Mouse (Mus musculus): ENCODE data around the gene Tnfrsf14. TPM values are rescaled to one million over a fixed set of nuclear protein-coding genes. Genes with fewer than 3 reads are reported as not detected.

Gene Tnfrsf14
- polyA plus RNA-seq (2016; fragmentation: Nextera tagmentation; extraction: Ambion mirVana), result 1.0 and 1.4 TPM in 2 replicates

DNA sequence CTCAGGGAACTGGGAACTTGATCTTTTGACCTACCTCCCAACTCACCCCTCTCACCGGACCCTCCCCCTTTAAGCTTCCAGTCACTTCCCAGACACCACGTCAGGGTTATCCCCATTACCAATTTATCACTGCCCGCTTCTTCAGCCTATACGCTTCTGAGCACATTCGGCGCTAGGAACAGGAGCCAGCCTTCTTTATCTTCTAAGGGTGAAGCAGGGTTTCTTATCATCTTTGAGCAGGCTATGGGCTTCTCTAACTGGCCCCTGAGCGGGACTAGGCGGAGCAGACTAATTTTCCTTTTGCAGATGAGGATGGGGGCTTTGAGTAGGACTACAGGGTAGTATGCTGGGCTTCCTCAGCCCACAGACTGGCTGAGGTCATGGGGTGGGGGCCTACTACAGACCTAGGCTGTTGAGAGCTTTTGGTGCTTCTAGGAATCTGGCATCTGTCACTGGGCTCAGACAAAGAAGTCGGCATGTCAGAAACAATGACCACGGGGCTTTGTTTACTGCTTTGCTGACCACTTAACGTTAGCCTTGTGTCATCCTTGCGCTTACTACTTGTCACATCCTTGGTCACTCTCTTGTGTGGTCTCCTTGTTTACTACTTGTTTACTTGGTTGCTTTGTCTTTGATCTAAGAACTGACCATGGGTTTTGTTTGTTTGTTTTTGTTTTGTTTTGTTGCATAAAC, at the start of gene Tnfrsf14:
Tnfrsf14 (minus strand) TSS at position 169 of the 693 bp plus-strand sequence.
- Histone ChIP-seq H3K36me3 (no peaks in the 10 kb centered on the region), H3K27ac (peak within 1 kb of the TSS; percentile 77), H3K4me3 (replicated peaks) (no peak within 1 kb of the TSS), H3K9me3 (no peaks in the 10 kb centered on the region), H3K4me2 (peak within 1 kb of the TSS; percentile 34), H3K4me1 (replicated peaks) (peaks cover 27% of the 10 kb centered on the region), H3K9ac (replicated peaks) (0 out of 2 replicates have a peak within 1 kb of the TSS, but pooled peaks have one; percentile 8), H3K27me3 (no peaks in the 10 kb centered on the region)
- no peak for ATAC-seq (ENCODE audit: insufficient number of reproducible peaks, insufficient read depth, low FRiP score, low TSS enrichment, low read depth)
- WGBS, result 41% methylated on average over 12 of the region's 12 CpGs

GRCm38 (mm10) chr4:154974163-154974611, 45.8 kb upstream of the Tnfrsf14 start:
- H3K4me1 ChIP-seq (replicated peaks), result no peaks in the 10 kb centered on the region
- no peak overlapping the region for H3K4me3 ChIP-seq (replicated peaks)
- no peak for ATAC-seq (ENCODE audit: insufficient number of reproducible peaks, insufficient read depth, low FRiP score, low TSS enrichment, low read depth)
- WGBS, result 91% methylated on average over 11 of the region's 11 CpGs
- H3K27ac ChIP-seq, result no peak overlapping the region
- no peak overlapping the region for H3K9ac ChIP-seq (replicated peaks)
- H3K36me3 ChIP-seq, result peaks cover 100% of the 10 kb centered on the region
- no peak overlapping the region for H3K4me2 ChIP-seq
- no peaks in the 10 kb centered on the region for H3K9me3 ChIP-seq
- H3K27me3 ChIP-seq, result no peaks in the 10 kb centered on the region

DNA sequence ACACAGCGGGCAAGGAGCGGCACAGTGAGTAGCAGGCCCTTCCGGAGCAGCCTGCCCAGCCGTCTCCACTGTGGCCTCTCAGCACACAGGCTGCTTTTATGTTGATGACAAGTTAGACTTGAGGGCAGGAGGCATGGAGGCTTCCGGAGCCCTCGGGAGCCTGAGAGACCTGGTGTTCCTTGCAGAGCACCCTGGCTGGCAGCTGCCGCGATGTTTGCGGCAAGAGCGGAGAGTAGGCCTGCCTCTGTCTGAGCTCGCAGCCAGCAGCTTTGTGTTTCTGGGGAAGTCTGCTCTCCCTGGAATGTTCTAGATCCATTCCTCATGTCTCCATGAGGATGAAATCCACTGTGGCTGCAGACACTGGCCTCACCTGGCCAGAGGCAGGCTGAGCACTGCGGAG, 44.2 kb upstream of the Tnfrsf14 start:
- Histone ChIP-seq H3K9me3 (no peaks in the 10 kb centered on the region), H3K36me3 (peaks cover 87% of the 10 kb centered on the region), H3K4me2 (no peak overlapping the region), H3K9ac (replicated peaks) (no peak overlapping the region), H3K27me3 (no peaks in the 10 kb centered on the region), H3K4me3 (replicated peaks) (no peak overlapping the region), H3K27ac (no peak overlapping the region), H3K4me1 (replicated peaks) (no peaks in the 10 kb centered on the region)
- 96% methylated on average over 12 of the region's 12 CpGs for WGBS
- ATAC-seq (ENCODE audit: insufficient number of reproducible peaks, insufficient read depth, low FRiP score, low TSS enrichment, low read depth), result no peak

- H3K4me2 ChIP-seq, result no peak overlapping the region
- H3K36me3 ChIP-seq, result peaks cover 42% of the 10 kb centered on the region
- no peak overlapping the region for H3K27ac ChIP-seq
- peaks cover 15% of the 10 kb centered on the region for H3K27me3 ChIP-seq
- H3K9ac ChIP-seq (replicated peaks), result no peak overlapping the region
- H3K4me3 ChIP-seq (replicated peaks), result no peak overlapping the region
- H3K9me3 ChIP-seq, result no peaks in the 10 kb centered on the region
- WGBS, result 61% methylated on average over 5 of the region's 5 CpGs
- no peak for ATAC-seq (ENCODE audit: insufficient number of reproducible peaks, insufficient read depth, low FRiP score, low TSS enrichment, low read depth)
- H3K4me1 ChIP-seq (replicated peaks), result peaks cover 28% of the 10 kb centered on the region
These were observed 38.8 kb upstream of the Tnfrsf14 start for GRCm38 (mm10) chr4:154967173-154967572.

DNA sequence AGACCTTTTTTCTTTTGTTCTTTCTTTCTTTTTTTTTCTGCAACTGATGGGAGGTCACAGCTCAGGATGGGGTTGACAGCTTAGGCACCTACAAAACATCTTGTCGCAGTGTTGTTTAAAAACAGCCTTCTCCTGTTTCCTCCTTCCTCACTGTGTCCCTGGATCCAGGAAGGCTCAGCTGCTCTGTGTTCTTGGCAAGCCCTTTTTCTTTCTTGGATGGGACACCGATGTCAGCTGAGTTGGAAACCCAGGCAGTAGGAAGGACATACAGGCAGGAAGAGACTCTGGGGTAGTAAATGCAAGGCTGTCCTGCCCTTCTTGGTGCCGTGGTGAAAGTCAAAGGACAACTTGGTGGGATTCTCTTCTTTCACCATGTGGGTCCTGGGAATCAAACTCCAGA, 37.5 kb upstream of the Tnfrsf14 start:
- no peak for ATAC-seq (ENCODE audit: insufficient number of reproducible peaks, insufficient read depth, low FRiP score, low TSS enrichment, low read depth)
- H3K9me3 ChIP-seq, result no peaks in the 10 kb centered on the region
- WGBS, result 88% methylated on average over 3 of the region's 3 CpGs
- H3K27ac ChIP-seq, result no peak overlapping the region
- H3K4me2 ChIP-seq, result 0 out of 2 replicates have a peak overlapping the region, but pooled peaks have one; percentile 1
- H3K36me3 ChIP-seq, result peaks cover 28% of the 10 kb centered on the region
- H3K27me3 ChIP-seq, result peaks cover 28% of the 10 kb centered on the region
- H3K4me3 ChIP-seq (replicated peaks), result no peak overlapping the region
- peaks cover 40% of the 10 kb centered on the region for H3K4me1 ChIP-seq (replicated peaks)
- peak overlapping the region; percentile 86; the same call in 1 of the 2 replicates for H3K9ac ChIP-seq (replicated peaks)

DNA sequence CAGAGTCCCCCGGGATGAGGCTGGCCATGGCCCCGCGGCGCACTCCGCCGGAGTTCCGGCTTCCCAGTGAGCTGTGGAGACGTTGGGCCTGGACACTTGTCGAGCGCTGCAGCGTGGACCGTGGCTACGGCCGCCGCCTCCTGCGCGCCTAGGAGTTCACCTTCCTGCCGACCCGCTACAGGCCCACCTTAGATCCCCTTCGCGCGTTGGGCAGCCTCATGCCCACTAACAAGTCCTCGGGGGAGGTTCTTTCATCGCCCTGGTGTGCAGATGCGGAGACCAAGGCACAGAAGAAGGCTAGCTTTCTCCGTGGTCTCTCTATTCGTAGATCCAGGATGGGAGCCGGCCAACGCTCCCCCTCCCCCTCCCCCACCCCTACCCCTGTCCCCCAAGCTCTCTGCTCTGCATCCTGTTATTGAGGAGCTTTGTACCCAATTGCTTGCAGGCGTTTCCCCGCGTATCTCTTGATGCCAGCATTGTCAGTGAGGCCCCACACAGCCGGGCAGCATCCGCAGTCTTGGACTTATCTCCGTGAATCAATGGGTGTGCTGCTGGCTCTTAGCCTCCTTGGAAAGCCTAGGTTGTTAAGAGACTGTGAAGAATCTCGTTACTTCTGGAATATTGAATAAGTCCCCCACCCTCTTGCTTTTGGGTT, 36.3 kb upstream of the Tnfrsf14 start:
- Histone ChIP-seq H3K9me3 (no peaks in the 10 kb centered on the region), H3K9ac (replicated peaks) (peak overlapping the region; percentile 86), H3K4me1 (replicated peaks) (peaks cover 52% of the 10 kb centered on the region), H3K27ac (peak overlapping the region; percentile 89), H3K4me2 (peak overlapping the region; percentile 75), H3K27me3 (peaks cover 40% of the 10 kb centered on the region), H3K36me3 (peaks cover 17% of the 10 kb centered on the region), H3K4me3 (replicated peaks) (peak overlapping the region; percentile 91)
- 2% methylated on average over 36 of the region's 36 CpGs for WGBS
- peak; percentile 40; the same call in 1 of the 2 replicates for ATAC-seq (ENCODE audit: insufficient number of reproducible peaks, insufficient read depth, low FRiP score, low TSS enrichment, low read depth)

DNA sequence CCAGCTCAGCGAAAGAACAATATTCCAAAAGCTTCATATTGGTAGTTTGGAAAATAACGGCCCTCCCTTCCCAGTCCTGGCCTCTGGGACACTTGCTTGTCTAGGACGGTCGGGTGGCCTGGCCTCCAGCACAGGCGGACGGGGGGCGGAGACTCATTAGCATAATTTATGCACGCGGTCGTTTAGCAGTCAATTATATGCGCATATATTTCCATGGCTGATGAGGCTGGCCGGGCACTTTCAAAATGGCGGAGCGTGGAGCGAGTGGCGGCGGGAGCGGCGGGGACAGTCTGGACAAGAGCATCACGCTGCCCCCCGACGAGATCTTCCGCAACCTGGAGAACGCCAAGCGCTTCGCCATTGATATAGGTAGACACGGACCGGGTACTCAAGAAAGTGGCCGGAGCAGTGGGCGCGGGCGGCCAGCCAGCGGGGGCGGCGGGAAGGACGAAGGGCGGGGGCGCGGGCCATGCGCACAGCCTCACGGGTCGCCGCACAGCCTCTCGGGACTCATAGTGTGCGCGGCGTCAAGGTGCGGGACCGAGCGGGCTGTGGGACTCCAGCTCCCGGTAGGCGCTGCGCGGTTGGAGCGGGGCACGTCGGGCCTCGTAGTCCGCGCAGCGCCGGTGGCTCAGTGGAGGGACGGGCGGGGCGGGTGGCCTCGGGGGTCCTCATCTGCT, 35.7 kb upstream of the Tnfrsf14 start, which contains the start of gene Pank4:
Pank4 (plus strand) TSS at position 223 of the 680 bp plus-strand sequence.
- H3K4me1 ChIP-seq (replicated peaks), result peaks cover 56% of the 10 kb centered on the region
- H3K4me2 ChIP-seq, result peak within 1 kb of the TSS; percentile 75
- WGBS, result 1% methylated on average over 66 of the region's 66 CpGs

GRCm38 (mm10) chr4:154963190-154963836, 35.0 kb upstream of the Tnfrsf14 start:
- peak overlapping the region; percentile 91 for H3K4me3 ChIP-seq (replicated peaks)
- H3K9me3 ChIP-seq, result no peaks in the 10 kb centered on the region
- H3K27ac ChIP-seq, result no peak overlapping the region
- H3K9ac ChIP-seq (replicated peaks), result 0 out of 2 replicates have a peak overlapping the region, but pooled peaks have one; percentile 12
- H3K36me3 ChIP-seq, result peaks cover 8% of the 10 kb centered on the region
- peaks cover 54% of the 10 kb centered on the region for H3K27me3 ChIP-seq
- peaks cover 63% of the 10 kb centered on the region for H3K4me1 ChIP-seq (replicated peaks)
- WGBS, result 18% methylated on average over 11 of the region's 11 CpGs
- H3K4me2 ChIP-seq, result peak overlapping the region; percentile 75
- no peak for ATAC-seq (ENCODE audit: insufficient number of reproducible peaks, insufficient read depth, low FRiP score, low TSS enrichment, low read depth)

More for the DNA sequence above, 35.7 kb upstream of the Tnfrsf14 start, which contains the start of gene Pank4:
- H3K9ac ChIP-seq (replicated peaks), result peak within 1 kb of the TSS; percentile 86
- ATAC-seq (ENCODE audit: insufficient number of reproducible peaks, insufficient read depth, low FRiP score, low TSS enrichment, low read depth), result peak; percentile 88
- peak within 1 kb of the TSS; percentile 91 for H3K4me3 ChIP-seq (replicated peaks)
- H3K27me3 ChIP-seq, result peaks cover 46% of the 10 kb centered on the region
- no peaks in the 10 kb centered on the region for H3K9me3 ChIP-seq
- peaks cover 10% of the 10 kb centered on the region for H3K36me3 ChIP-seq
- H3K27ac ChIP-seq, result peak within 1 kb of the TSS; percentile 89

GRCm38 (mm10) chr4:154962683-154963082, 34.3 kb upstream of the Tnfrsf14 start:
- Histone ChIP-seq H3K9me3 (no peaks in the 10 kb centered on the region), H3K27ac (no peak overlapping the region), H3K9ac (replicated peaks) (no peak overlapping the region), H3K36me3 (peaks cover 8% of the 10 kb centered on the region), H3K27me3 (peaks cover 60% of the 10 kb centered on the region), H3K4me2 (no peak overlapping the region), H3K4me3 (replicated peaks) (no peak overlapping the region), H3K4me1 (replicated peaks) (peaks cover 70% of the 10 kb centered on the region)
- ATAC-seq (ENCODE audit: insufficient number of reproducible peaks, insufficient read depth, low FRiP score, low TSS enrichment, low read depth), result no peak
- 83% methylated on average over 7 of the region's 7 CpGs for WGBS

DNA sequence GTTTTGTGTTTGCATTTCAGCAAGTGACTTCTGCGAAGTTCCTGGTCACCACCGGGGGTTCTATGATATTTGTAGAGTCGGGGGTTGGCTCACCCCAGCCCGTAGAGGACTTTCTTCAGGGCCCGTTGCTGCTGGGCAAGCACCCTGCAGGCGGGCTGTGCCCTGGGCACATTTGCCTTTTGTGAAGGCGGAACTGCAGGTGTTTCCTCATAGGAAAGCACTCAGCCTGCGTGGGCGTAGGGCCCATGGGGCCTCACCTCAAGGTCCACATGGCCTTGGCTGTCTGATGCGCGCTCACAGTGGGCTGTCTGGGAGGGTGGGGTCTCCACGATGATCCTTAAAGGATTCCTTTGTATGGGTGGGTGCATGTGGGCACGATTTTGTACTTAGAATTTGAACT, 33.5 kb upstream of the Tnfrsf14 start:
- 20% methylated on average over 13 of the region's 13 CpGs for WGBS
- ATAC-seq (ENCODE audit: insufficient number of reproducible peaks, insufficient read depth, low FRiP score, low TSS enrichment, low read depth), result no peak
- Histone ChIP-seq H3K27me3 (peaks cover 67% of the 10 kb centered on the region), H3K4me3 (replicated peaks) (peak overlapping the region; percentile 46), H3K36me3 (peaks cover 8% of the 10 kb centered on the region), H3K4me2 (peak overlapping the region; percentile 89), H3K9ac (replicated peaks) (no peak overlapping the region), H3K27ac (no peak overlapping the region), H3K9me3 (no peaks in the 10 kb centered on the region), H3K4me1 (replicated peaks) (peaks cover 77% of the 10 kb centered on the region)

All from limb, embryonic 12.5 days (tissue).